Mouse (Mus musculus) gastrocnemius, adult 2 months (tissue): ENCODE measurements around the gene Glud1. TPM values are rescaled to one million over a fixed set of nuclear protein-coding genes. Genes with fewer than 3 reads are reported as not detected.

Source experiments
- DNase-seq: peaks from one replicate; pipeline ENCODE4 v3.0.0; 2022
- H3K27ac ChIP-seq: fragments of 200-600 bp; 2 replicates; pipeline ENCODE4 v1.8.1; 2022; ENCODE audit warnings: mild to moderate bottlenecking
- H3K4me3 ChIP-seq: fragments of 200-600 bp; 2 replicates; pipeline ENCODE4 v1.8.1; 2022; ENCODE audit warnings: mild to moderate bottlenecking, moderate library complexity
- CTCF ChIP-seq: fragments of 200-600 bp; IDR thresholded peaks from 2 replicates; pipeline ENCODE4 v1.8.1; 2022; ENCODE audit warnings: antibody characterized with exemption, mild to moderate bottlenecking, moderate library complexity
- intact Hi-C: fragments of 180-260 bp; cut with DNase I; formaldehyde crosslinking; loops from one replicate; pipeline ENCODE4 v1.15.1; 2025
- total RNA-seq, 2 experiments: library from RNA; stranded (reverse); gene quantifications; 2 replicates each; pipeline ENCODE4 v1.2.3; 2021

Gene Glud1
- total RNA-seq, 2 experiments from 2014 or later, result 112 to 139 TPM

- no peak for DNase-seq
- TF ChIP-seq CTCF, result no peak
- intact Hi-C loops, result loop anchor here (5.0 to 10.0 kb wide), 3 partner anchors 37 to 360 kb away; partner anchors contain the start of gene Wapl
These were observed 4.3 kb downstream of the Glud1 start for GRCm38 (mm10) chr14:34314796-34315195.

DNA sequence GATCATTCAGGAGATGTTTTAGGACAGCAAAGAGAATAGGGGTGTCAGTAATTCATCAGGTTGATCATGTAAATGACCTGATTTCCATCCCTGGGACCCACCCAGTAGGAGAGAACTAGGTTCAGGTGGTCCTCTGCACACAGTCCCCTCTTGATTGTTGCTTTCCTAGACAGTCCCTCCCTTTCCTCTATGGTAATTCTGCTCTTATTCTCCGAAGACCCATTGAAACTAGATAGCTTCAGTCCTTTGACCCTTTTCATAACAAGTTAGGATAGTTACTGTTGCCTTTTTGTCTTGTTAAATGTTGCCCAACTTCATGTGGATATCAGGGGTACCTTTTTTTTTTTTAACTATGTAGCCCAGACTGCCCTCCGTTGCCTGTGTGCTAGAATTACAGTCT is 5.8 kb downstream of the Glud1 start:
- no peak for DNase-seq
- intact Hi-C loops, result loop anchor here (10.0 kb wide), 1 partner anchor 358 kb away; the partner anchor contains the start of gene Wapl
- Histone ChIP-seq H3K27ac (no peak overlapping the region), H3K4me3 (no peak overlapping the region)
- no peak for TF ChIP-seq CTCF

More at GRCm38 (mm10) chr14:34314796-34315195, 4.3 kb downstream of the Glud1 start:
- Histone ChIP-seq H3K4me3 (no peak overlapping the region), H3K27ac (no peak overlapping the region)

DNA sequence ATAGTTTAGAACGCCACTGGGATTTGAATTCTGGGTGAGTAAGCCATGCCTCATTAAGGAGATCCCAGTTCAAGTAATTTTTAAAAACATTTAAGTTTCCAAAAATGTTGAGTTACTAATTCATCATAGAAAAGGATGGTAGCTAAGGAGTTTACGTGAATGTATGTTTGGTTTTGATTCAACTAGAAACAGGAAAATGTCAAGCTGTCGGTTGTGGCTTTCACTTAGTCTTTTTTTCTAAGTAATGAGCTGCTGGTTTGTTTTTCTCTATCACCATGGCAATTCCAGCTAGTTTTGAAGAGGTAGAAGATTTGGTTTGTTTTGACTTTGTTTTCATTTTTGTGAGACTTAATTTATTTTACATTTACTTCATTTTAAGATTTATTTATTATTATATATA is 6.9 kb downstream of the Glud1 start:
- intact Hi-C loops, result loop anchor here (10.0 kb wide), 1 partner anchor 357 kb away; the partner anchor contains the start of gene Wapl
- Histone ChIP-seq H3K27ac (peak overlapping the region; percentile 46; the same call in 1 of the 2 replicates), H3K4me3 (no peak overlapping the region)
- no peak for DNase-seq
- TF ChIP-seq CTCF, result no peak

GRCm38 (mm10) chr14:34318113-34318512 is 7.6 kb downstream of the Glud1 start:
- no peak for TF ChIP-seq CTCF
- intact Hi-C loops, result loop anchor here (10.0 kb wide), 1 partner anchor 357 kb away; the partner anchor contains the start of gene Wapl
- no peak for DNase-seq
- Histone ChIP-seq H3K4me3 (no peak overlapping the region), H3K27ac (peak overlapping the region; percentile 46; the same call in 1 of the 2 replicates)

GRCm38 (mm10) chr14:34323576-34324085 is 13.1 kb downstream of the Glud1 start:
- TF ChIP-seq CTCF, result no peak
- no peak for DNase-seq
- intact Hi-C loops, result no loop called here
- Histone ChIP-seq H3K4me3 (no peak overlapping the region), H3K27ac (no peak overlapping the region)

GRCm38 (mm10) chr14:34326606-34327005 is 16.1 kb downstream of the Glud1 start:
- no peak for DNase-seq
- no peak for TF ChIP-seq CTCF
- no peak overlapping the region for H3K4me3 ChIP-seq
- intact Hi-C loops, result no loop called here
- no peak overlapping the region for H3K27ac ChIP-seq

- intact Hi-C loops, result no loop called here
These were observed 17.1 kb downstream of the Glud1 start for GRCm38 (mm10) chr14:34327618-34328017.

DNA sequence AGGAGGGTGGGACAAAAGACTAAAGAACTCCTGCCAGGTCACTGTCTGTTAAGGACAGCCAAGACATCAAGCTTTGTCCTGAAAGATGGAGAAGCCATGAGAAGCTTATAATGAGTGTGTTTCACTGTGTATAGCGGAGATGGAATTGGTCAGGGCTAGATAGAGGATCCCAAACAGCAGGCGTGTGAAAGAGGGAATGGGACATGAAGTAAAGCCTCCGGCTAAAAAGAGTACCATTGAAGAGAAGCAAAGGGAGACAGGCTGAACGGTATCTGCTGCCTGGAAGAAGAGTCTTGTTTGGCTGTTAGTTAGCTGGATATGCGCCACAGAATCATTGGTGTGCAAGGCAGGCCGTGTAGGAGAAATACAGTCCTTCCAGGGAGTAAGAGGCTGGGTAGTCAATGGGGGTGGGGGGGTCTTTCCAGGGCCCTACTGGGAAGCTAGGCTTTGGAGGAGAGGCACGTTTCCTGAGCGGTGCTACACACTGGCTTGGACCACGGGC is 20.2 kb downstream of the Glud1 start:
- H3K27ac ChIP-seq, result no peak overlapping the region
- DNase-seq, result no peak
- no peak overlapping the region for H3K4me3 ChIP-seq
- TF ChIP-seq CTCF, result no peak
- intact Hi-C loops, result no loop called here

More at GRCm38 (mm10) chr14:34327618-34328017, 17.1 kb downstream of the Glud1 start:
- H3K4me3 ChIP-seq, result no peak overlapping the region
- H3K27ac ChIP-seq, result no peak overlapping the region
- TF ChIP-seq CTCF, result no peak
- no peak for DNase-seq

DNA sequence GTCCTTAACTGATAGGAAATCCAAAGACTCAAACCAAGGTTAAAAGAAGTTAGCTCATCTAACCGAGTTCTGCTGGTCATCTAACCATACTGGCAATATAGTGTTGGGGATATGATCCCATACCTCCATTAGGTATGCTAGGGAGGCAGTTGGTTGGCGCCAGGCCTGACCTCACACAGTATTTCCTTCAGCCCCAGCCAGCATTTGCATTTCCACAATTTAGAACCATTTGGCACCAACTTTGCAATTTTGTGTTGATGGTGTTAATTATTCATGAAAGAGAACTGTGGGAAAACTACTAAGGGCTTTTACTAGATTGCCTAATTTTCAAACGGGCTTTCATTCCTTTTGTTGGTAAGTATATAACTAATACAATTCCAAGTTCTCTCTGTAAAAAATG is 21.4 kb downstream of the Glud1 start:
- no peak for TF ChIP-seq CTCF
- no peak for DNase-seq
- intact Hi-C loops, result no loop called here
- no peak overlapping the region for H3K4me3 ChIP-seq
- no peak overlapping the region for H3K27ac ChIP-seq

GRCm38 (mm10) chr14:34332476-34332875 is 21.9 kb downstream of the Glud1 start:
- H3K27ac ChIP-seq, result no peak overlapping the region
- intact Hi-C loops, result no loop called here
- TF ChIP-seq CTCF, result no peak
- no peak for DNase-seq
- no peak overlapping the region for H3K4me3 ChIP-seq

DNA sequence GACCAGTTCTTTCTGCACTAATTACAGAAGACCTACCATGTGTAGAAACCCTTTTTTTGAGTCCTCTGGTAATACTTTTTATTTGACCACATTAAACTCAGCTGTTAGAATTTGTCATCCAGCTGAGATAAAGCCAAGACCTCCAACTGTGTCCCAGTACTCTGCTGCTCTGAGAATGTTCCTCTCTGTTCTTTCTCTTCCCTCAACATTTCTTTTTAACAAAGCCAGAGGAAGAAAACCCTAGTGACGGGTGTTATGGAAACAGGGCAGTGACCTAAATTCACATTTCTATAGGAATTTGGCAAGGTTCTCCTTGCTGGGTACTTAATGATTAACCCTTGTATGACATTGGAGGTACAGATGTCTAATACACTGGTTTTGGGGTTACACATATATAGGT is 28.9 kb downstream of the Glud1 start:
- no peak for TF ChIP-seq CTCF
- Histone ChIP-seq H3K4me3 (no peak overlapping the region), H3K27ac (no peak overlapping the region)
- intact Hi-C loops, result no loop called here
- no peak for DNase-seq

DNA sequence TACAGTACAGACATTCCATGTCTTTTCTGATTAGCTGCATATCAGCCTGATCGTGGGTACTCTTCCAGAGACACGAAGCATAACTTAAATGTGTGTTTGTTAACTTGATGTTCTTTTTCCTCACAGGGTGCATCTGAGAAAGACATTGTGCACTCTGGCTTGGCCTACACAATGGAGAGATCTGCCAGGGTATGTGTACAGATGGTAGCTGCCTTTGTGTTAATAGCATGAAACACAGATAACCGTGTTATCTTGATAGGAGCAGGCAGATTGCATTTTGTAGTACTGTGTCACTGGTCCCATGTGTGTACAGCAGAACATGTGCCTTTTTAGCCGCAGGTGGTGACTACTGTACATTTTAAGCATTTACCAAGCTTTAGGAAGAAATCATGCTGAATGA is 31.5 kb downstream of the Glud1 start:
- intact Hi-C loops, result no loop called here
- TF ChIP-seq CTCF, result no peak

GRCm38 (mm10) chr14:34343078-34343477 is 32.6 kb downstream of the Glud1 start:
- DNase-seq, result no peak
- intact Hi-C loops, result no loop called here
- TF ChIP-seq CTCF, result no peak
- no peak overlapping the region for H3K4me3 ChIP-seq
- no peak overlapping the region for H3K27ac ChIP-seq

More for the DNA sequence above, 31.5 kb downstream of the Glud1 start:
- Histone ChIP-seq H3K4me3 (no peak overlapping the region), H3K27ac (no peak overlapping the region)
- no peak for DNase-seq

DNA sequence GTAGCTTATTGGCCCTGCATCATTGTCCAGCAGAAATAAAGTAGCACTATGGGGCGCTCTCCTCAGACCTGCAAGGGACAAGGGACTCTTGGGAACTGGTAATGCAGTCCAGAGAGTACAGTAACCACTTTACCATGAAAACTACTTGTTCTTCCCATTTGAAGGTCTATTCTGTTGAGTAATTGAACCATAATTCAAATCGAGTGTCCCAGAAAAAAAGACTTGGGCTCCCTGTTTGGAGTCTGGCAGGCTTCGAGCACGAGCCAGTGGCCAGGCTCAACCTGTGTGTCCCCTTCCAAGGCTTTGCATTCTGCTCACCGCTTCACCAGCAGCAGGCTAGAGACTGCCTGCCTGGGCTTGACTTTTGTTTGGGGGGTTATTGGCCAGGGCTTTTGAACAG is 33.8 kb downstream of the Glud1 start:
- intact Hi-C loops, result no loop called here
- TF ChIP-seq CTCF, result no peak
- DNase-seq, result no peak
- H3K27ac ChIP-seq, result no peak overlapping the region
- H3K4me3 ChIP-seq, result no peak overlapping the region
